Mouse (Mus musculus) splenic B cell, adult 2 months (primary cell): Measurements from ENCODE around the gene Ryr1.

Source experiments
- DNase-seq: peaks from one replicate; pipeline ENCODE4 v3.0.0-alpha.2; 2011; ENCODE audit warnings: low read depth, low spot score
- H3K27me3 ChIP-seq: 2 replicates; pipeline ENCODE4 v1.6.1; 2012; ENCODE audit warnings: mild to moderate bottlenecking, low read length, moderate library complexity, mixed read lengths; ENCODE audit not compliant: control insufficient read depth, poor library complexity, insufficient read depth, severe bottlenecking
- H3K36me3 ChIP-seq: 2 replicates; pipeline ENCODE4 v1.6.1; 2012; ENCODE audit warnings: mild to moderate bottlenecking, low read length, moderate library complexity, mixed read lengths; ENCODE audit not compliant: control insufficient read depth, poor library complexity, insufficient read depth, severe bottlenecking

Gene Ryr1

DNA sequence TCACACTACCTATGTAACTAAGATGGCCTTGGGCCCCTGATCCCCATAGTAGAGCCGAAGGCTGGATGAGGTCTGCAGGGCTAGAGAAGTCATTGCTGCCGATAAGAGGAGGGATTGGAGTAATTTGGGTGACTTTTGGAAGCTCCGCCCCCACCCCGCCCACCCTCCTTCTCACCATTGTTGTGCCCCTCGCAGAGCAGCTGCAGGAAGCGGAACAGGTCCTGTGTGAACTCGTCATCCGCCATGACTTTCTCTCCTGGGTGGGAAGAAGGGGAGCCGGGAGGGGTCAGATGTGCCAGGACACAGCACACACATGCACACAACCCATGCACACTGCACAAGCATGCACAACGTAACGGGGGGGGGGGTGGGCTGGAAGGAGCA, 81.3 kb downstream of the Ryr1 start:
- Histone ChIP-seq H3K36me3 (no peaks in the 10 kb centered on the region), H3K27me3 (no peaks in the 10 kb centered on the region)
- no peak for DNase-seq

DNA sequence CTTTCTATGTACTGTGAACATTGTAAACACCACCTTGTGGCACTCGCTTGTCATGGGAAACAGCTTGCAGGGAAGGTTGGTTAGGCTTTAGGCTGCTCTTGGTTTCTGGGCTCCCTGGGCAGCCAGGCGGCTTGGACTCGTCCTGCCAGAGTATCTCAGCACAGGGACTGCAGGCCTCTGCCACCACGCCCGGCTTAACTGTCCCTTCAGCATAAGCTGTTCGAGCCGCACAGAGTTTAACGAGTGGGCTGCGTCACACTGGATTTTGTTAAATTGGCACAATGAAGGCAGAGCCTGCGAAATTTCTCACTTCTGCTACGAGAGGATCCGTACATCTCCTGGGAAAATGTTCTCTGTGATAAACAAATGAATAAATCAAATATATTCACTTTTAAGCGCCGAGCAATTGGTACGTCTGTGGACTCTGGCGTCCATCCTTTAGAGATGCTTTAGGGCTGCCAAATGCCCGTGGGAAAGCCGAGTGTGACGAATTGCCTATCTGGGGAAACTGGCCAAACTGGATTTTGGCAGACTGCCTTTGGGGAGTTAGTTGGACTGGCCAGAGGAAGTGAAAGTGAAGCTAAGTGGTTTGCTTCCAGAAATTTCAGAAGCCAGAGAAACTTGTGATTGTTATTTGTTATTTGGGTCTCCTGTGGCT, 81.8 kb downstream of the Ryr1 start:
- H3K27me3 ChIP-seq = no peaks in the 10 kb centered on the region
- no peaks in the 10 kb centered on the region for H3K36me3 ChIP-seq
- no peak for DNase-seq

DNA sequence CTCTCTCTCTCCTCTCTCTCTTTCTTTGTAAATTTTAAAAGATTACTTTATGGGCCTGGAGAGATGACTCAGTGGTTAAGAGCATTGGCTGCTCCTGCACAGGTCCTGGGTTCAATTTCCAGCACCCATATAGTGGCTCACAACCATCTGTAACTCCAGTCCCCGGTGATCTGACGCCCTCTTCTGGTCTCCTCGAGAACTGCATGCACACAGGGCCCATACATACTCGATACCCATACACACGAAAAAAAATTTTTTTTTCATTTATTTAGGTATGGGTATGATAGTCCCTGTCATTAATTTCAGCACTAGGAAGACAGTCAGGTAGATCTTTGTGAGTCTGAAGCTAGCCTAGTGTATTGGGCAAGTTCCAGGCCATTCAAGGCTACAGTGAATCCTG, 83.8 kb downstream of the Ryr1 start:
- DNase-seq = peak; percentile 37
- H3K36me3 ChIP-seq = no peaks in the 10 kb centered on the region
- no peaks in the 10 kb centered on the region for H3K27me3 ChIP-seq

DNA sequence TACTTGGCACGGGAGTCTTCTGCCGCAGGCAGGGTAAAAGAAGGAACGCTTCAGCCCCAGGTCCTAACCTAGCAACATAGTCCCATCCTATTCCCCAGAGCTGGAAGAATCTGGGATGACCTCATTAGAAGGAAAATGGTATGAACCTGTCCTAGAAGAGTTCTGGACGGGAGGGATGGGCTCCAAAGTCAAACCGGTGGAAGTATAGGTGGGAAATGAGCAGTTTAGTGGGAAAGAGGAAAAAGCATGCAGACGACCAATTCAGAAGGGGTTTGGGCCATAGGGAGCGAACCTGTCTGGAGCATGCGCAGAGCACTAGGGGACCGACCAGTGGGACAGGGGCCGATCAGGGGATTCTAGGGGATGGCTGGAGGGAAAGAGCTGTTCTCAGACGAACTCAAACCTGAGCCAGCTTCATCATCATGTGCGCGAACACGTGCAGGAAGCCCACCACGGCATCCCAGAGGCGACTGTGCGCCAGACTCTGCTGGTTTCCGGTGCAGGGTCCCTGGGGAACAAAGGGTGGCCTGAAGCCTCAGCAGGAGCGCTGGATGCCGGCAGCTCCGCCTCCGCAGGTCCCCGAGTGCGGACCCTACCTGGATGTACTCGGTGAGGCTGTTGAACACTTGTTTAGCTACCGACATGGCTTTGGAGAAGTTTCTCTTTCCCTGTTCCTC, 84.9 kb downstream of the Ryr1 start:
- H3K27me3 ChIP-seq = no peaks in the 10 kb centered on the region
- peak; percentile 62 for DNase-seq

DNA sequence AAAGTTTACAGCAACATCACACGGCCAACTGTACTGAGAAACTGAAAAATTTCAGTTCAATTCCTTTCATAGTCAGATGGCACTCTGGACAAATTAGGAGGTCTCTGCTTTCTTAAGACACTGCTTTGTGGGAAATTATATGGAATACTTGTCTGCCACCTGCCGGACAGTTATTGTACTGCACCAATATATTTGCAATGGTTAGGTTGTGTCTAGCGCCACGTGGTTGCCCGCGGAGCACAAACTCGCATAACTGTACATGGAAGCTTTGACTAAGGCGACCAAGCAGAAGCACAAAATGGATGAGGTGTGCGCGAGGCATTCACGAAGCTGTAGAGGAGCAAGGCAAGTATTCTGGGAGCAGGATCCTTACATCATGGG, 85.4 kb downstream of the Ryr1 start:
- no peaks in the 10 kb centered on the region for H3K27me3 ChIP-seq
- peak; percentile 96 for DNase-seq
- H3K36me3 ChIP-seq = no peaks in the 10 kb centered on the region

More for the DNA sequence above, 84.9 kb downstream of the Ryr1 start:
- no peaks in the 10 kb centered on the region for H3K36me3 ChIP-seq

DNA sequence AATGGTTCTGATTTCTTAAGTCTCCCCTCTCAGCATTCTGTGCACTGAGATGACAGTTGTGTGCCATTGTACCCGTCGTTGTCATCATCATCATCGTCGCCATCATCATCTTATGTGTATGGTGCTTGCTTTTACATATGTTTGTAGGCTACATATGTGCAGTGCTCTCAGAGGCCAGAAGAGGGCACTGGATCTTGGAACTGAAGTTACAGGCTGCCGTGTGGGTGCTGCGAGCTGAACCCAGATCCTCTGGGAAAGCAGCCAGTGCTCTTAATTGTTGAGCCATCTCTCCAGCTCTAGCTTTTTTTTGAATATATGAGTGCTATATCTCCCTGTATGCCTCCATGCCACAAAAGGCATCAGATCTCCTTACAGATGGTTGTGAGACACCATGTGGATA, 87.7 kb downstream of the Ryr1 start:
- Histone ChIP-seq H3K36me3 (no peaks in the 10 kb centered on the region), H3K27me3 (no peaks in the 10 kb centered on the region)
- DNase-seq = peak; percentile 65

DNA sequence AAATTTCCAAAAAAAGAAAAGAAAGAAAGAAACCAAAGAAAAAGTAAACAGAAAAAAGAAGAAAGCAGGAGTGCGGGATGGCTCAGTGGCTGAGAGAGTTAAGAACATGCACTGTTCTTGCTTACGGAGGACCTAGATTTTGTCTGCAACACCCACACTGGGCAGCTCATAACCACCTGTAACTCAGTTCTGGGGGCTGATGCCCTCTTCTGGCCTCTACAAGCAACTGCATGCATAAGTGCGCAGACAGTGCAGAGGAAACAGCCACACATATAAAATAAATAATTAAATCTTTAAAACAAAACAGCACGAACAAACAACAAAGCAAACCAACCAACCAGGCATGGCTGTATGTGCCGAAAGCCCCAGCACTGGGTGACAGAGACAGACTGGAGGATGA, 92.3 kb downstream of the Ryr1 start:
- Histone ChIP-seq H3K36me3 (no peaks in the 10 kb centered on the region), H3K27me3 (no peaks in the 10 kb centered on the region)
- DNase-seq = peak; percentile 67

DNA sequence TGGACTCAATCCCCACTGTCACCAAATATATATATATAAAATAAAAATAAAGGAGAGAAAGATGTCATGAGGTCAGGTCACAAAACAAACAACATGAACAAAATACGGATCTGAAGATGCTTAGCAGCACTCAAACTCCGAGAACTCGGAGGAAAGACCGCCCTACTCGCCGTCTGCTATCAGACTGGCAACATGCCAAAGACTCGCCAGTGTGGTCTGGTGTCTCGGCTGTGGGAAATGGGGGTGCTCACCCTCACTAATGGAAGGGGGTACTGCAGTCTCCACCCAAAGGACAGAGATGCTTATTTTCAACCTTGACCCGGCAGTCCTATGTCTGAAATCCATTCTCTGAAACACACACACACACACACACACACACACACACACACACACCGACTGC, 93.3 kb downstream of the Ryr1 start:
- no peaks in the 10 kb centered on the region for H3K36me3 ChIP-seq
- no peak for DNase-seq

DNA sequence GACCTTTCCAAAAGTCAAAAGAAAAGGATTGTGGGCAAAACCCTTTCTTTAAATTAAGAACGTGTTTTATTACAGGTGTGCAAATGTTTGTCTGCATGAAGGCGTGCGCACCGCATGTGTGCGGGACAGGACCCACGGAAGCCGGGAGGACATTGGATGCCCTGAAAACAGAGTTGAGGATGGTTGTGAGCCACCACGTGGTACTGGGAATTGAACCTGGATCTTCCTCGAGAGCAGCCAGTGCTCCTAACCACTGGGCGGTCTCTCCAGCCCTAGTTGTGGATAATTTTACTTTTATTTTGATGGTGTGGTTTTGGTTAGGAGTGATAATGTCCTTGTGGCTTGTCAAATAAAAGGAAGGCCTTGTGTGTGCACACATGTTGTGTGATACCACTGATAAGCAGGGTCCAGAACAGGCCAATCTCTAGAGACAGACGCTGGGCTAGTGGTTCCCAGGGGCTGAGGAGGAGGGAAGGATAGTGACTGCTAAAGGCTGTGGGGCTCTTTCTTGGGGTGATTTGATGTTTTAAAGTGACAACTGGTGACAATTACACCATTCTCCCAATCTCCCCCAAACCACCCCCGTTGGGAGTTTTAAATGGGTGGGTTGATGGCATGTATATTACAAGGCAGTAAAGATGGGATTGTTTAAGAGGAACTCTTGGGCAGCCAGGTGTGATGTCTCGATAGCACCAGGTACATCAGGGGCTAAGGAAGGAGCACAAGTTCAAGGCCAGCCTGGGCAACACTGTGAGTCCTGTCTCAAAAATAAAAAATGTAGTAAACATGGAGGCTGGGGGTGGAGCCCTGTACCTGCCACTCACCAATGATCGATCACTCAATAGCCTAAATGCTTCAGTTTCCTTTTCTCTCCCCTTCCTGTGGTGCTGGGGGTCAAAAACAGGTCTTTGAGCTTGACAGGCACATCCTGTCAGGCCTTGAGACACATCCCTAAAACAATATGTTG, 95.0 kb downstream of the Ryr1 start:
- no peak for DNase-seq
- Histone ChIP-seq H3K27me3 (no peaks in the 10 kb centered on the region), H3K36me3 (no peaks in the 10 kb centered on the region)

More for the DNA sequence above, 93.3 kb downstream of the Ryr1 start:
- H3K27me3 ChIP-seq = no peaks in the 10 kb centered on the region

DNA sequence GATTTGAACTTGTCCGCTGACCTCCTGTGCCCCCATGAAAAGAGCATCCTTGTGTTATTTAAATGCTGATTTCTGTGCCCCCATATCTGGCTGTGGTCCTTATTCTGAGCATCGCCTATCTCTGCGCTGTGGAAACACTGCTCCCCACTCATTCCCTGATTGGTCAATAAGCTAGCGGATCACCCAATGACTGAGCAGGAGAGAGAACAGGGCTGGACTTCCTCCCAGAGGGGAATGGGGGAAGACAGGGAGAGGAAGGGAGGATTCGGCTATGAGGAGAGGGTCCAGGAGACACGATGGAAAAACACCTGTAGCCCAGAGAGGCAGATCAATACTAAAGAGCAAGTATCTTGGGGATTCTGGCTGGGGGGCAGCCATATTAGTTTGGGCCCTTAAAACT, 96.2 kb downstream of the Ryr1 start:
- no peaks in the 10 kb centered on the region for H3K27me3 ChIP-seq

DNA sequence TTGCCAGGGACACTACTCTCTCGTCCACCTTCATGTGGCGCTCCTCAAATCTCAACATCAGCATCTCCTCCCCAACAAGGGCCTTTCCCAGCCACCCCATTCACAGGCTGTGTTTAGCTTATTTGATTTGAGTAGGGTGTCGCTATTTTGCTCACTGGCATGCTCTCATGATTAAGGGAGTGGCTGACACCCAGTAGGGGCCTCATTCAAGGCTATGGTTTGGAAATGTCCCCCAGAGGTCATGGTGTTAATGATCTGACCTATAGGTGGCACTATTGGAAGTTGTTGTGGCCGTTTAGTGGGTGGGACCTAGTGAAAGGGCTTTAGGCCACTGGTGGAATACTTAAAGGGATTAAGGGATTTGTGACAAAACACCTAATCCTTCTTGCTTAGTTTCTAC, 98.2 kb downstream of the Ryr1 start:
- no peak for DNase-seq
- H3K36me3 ChIP-seq = no peaks in the 10 kb centered on the region
- no peaks in the 10 kb centered on the region for H3K27me3 ChIP-seq

More for the DNA sequence above, 96.2 kb downstream of the Ryr1 start:
- no peak for DNase-seq
- no peaks in the 10 kb centered on the region for H3K36me3 ChIP-seq

DNA sequence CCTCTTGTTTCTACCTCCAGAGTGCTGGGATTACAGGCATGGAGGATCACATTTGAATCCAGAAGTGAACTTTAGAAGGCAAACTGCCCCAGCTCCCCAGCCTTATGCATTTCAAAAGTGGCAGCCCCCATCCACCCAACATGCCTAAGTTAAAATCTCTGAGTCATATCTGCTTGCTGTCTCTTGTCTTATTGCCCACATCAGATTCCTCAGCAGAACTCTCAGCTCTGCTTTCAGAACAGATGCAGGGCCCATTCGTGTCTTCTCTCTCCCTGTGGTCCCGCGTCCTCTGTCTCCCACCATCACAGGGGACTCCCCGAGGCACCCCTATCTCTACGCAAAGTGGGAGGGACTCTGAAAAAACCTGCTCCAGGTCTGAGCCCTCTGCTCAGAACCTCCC, 98.8 kb downstream of the Ryr1 start:
- no peak for DNase-seq
- H3K36me3 ChIP-seq = no peaks in the 10 kb centered on the region
- no peaks in the 10 kb centered on the region for H3K27me3 ChIP-seq

DNA sequence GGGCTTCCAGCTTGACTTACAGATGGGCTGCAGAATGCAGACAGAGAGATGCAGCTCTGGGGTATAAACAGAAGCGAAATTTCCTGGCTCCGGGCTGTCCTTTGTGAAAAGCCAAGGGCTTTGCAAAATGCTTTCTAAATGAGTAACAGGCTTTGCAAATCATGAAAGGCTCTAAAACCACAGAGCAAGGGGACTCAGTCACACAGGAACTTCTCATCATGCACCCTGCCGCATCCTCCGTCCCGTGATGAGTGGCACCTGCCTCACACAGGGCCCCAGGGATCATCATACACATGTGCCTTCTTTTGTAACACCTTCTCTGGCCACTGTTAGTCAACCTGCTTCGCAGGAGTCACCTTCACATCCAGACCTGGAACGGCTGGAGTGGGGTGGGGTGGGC, 99.4 kb downstream of the Ryr1 start:
- no peaks in the 10 kb centered on the region for H3K27me3 ChIP-seq
- H3K36me3 ChIP-seq = no peaks in the 10 kb centered on the region
- peak; percentile 79 for DNase-seq

DNA sequence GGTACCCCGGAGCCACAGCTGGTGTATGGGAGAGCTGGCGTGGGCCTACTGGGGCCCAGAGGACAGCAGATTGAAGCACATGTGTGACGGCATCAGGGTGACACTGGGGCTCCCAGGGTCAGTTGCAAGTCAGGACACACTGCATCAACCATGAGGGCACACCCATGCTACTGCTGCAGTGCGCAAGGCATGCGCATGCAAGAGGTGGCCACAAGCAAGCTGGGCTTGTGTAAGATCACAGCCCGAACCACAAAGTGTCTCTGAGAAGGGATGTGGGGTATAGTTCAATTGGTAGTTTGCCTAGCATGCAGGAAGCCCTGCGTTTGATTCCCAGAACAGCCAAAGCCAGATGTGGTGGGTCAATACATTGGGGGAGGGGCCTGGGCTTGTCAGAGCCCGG, 101.5 kb downstream of the Ryr1 start:
- DNase-seq = no peak
- no peaks in the 10 kb centered on the region for H3K36me3 ChIP-seq
- no peaks in the 10 kb centered on the region for H3K27me3 ChIP-seq

DNA sequence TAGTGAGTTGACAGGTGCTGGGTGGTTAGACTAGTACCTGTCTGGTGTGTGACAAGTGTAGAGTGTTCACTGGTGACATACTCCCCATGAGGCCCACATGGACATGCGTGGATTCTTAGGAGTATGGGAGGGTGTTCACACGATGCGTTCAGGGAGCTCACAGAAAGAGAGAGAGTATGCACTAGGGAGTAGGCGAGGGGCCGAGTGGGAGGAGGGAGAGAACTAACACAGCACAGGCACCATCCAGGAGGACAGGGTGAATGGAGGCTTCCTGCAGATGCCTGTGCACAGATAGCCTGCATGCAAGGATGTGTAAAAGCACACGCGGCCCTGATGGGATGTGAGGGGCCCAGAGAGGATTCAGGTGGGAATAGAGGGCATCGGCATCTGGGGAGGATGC, 102.5 kb downstream of the Ryr1 start:
- no peaks in the 10 kb centered on the region for H3K27me3 ChIP-seq
- DNase-seq = no peak
- H3K36me3 ChIP-seq = no peaks in the 10 kb centered on the region
